Mouse (Mus musculus) liver, embryonic 11.5 days (tissue): ENCODE measurements around the gene Mecom. TPM values are rescaled to one million over a fixed set of nuclear protein-coding genes. Genes with fewer than 3 reads are reported as not detected.

ENCODE experiments used
- ATAC-seq: fragments of 200-750 bp; cut with Nextera tagmentation; replicated peaks from 2 replicates; pipeline ENCODE4 v1.8.0; 2017; ENCODE audit warnings: moderate number of reproducible peaks, mild to moderate bottlenecking, moderate TSS enrichment, moderate library complexity; ENCODE audit not compliant: low FRiP score
- DNase-seq: peaks from one replicate; pipeline ENCODE4 v3.0.0-alpha.2; 2017; ENCODE audit warnings: low spot score
- H3K27ac ChIP-seq: fragments of 300-500 bp; sonication (generic); 2 replicates; pipeline ENCODE4 v1.5.1; 2014; ENCODE audit warnings: mild to moderate bottlenecking, low read depth, low read length, control low read depth
- H3K27me3 ChIP-seq: fragments of 300-500 bp; sonication (generic); replicated peaks from 2 replicates; pipeline ENCODE4 v1.6.1; 2014; ENCODE audit warnings: low read length, mixed read lengths; ENCODE audit not compliant: control insufficient read depth, insufficient read depth
- H3K36me3 ChIP-seq: fragments of 300-500 bp; sonication (generic); 2 replicates; pipeline ENCODE4 v1.6.1; 2014; ENCODE audit warnings: mild to moderate bottlenecking, low read length, moderate library complexity, mixed read lengths; ENCODE audit not compliant: control insufficient read depth, insufficient read depth
- H3K4me1 ChIP-seq: fragments of 300-500 bp; sonication (generic); replicated peaks from 2 replicates; pipeline ENCODE4 v1.6.1; 2014; ENCODE audit warnings: low read length, mixed read lengths; ENCODE audit not compliant: control insufficient read depth, insufficient read depth
- H3K4me2 ChIP-seq: fragments of 300-500 bp; sonication (generic); 2 replicates; pipeline ENCODE4 v1.6.1; 2014; ENCODE audit warnings: mild to moderate bottlenecking, control low read depth, moderate library complexity
- H3K4me3 ChIP-seq: fragments of 300-500 bp; sonication (generic); 2 replicates; pipeline ENCODE4 v1.5.1; 2014; ENCODE audit warnings: low read depth, low read length, control low read depth
- H3K9ac ChIP-seq: fragments of 300-500 bp; sonication (generic); 2 replicates; pipeline ENCODE4 v1.6.1; 2014; ENCODE audit warnings: low read depth, low read length, control low read depth
- H3K9me3 ChIP-seq: fragments of 300-500 bp; sonication (generic); 2 replicates; pipeline ENCODE4 v1.6.1; 2016; ENCODE audit warnings: low read length, inconsistent platforms, mixed read lengths; ENCODE audit not compliant: control insufficient read depth
- WGBS: fragments of 180-500 bp; shearing (Covaris S2); extraction: QIAGEN DNeasy Blood & Tissue Kit; methylation state at CpG from one replicate; pipeline ENCODE4 v1.1.7; 2014; 5-methylcytosine and 5-hydroxymethylcytosine counted together
- polyA plus RNA-seq: library from polyadenylated mRNA; unstranded; fragments of >200 nt; fragmentation: Nextera tagmentation; extraction: Ambion mirVana; gene quantifications from 2 replicates; pipeline ENCODE4 v1.2.1, GENCODE M21; 2014

Mecom gene
- polyA plus RNA-seq, 1 experiment from 2014 or later: 6.9 TPM

DNA sequence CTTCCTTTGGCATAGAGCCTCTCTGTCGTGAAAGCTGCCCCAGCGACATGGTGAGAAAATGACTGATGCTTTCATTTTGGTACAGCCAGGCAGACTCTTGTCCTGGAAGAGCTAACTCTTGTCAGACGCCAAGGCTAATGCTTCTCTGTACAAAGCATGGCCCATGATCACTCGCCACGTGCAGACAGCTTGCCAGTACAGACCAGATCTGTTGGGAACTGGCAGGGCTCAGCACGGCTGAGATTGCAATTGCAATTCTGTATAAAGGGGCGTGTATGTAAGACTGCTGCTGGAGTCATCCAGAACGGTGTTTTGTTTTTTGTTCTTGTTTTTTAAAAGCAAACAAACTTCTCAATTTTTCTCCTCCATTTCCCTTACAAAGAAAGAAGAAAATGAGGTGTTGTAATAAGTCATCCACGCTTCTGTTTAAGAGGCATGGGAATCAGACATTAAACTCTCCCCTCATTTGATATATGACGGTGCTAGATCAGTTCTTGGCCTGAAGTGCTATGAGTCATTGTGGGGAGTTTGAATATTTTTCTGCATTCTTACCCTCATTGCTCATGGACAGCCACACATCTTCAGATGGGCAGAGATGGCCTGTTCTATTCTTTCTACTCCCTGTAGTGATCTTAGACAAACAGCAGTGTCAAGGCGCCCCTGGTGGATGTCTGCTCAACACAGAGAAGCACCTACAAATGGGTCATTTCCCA, 644.1 kb downstream of the Mecom start:
- Histone ChIP-seq H3K4me2 (no peak overlapping the region), H3K27ac (no peak overlapping the region), H3K9me3 (no peaks in the 10 kb centered on the region), H3K36me3 (no peaks in the 10 kb centered on the region), H3K27me3 (no peaks in the 10 kb centered on the region), H3K4me3 (no peak overlapping the region), H3K4me1 (no peaks in the 10 kb centered on the region), H3K9ac (no peak overlapping the region)
- WGBS: 73% methylated on average over 11 of the region's 11 CpGs
- no peak for DNase-seq
- no peak for ATAC-seq

Other genes with a start within 250 kb of the Mecom start
- not detected in 2 replicates for gene Actrt3, start 51.9 kb upstream of the Mecom start, polyA plus RNA-seq
- gene Mynn, start 54.1 kb upstream of the Mecom start, polyA plus RNA-seq: 23.2 and 24.7 TPM in 2 replicates
- not detected in 2 replicates for gene Lrriq4, start 96.5 kb upstream of the Mecom start, polyA plus RNA-seq
- gene Lrrc34, start 99.9 kb upstream of the Mecom start, polyA plus RNA-seq: 0.65 and 0.93 TPM in 2 replicates
- gene Lrrc31, start 151.8 kb upstream of the Mecom start, polyA plus RNA-seq: not detected in 2 replicates
- gene Samd7, start 198.3 kb upstream of the Mecom start, polyA plus RNA-seq: not detected in 2 replicates
- gene Sec62, start 244.9 kb upstream of the Mecom start, polyA plus RNA-seq: 64.8 and 73.5 TPM in 2 replicates